Mouse (Mus musculus): ENCODE measurements at regions not wholly inside any gene's neighbourhood (a gene's known extent, or its start where the extent isn't known, plus 50 kb on each side); places are given as distances from the start of the nearest gene placed in this dataset.

DNA sequence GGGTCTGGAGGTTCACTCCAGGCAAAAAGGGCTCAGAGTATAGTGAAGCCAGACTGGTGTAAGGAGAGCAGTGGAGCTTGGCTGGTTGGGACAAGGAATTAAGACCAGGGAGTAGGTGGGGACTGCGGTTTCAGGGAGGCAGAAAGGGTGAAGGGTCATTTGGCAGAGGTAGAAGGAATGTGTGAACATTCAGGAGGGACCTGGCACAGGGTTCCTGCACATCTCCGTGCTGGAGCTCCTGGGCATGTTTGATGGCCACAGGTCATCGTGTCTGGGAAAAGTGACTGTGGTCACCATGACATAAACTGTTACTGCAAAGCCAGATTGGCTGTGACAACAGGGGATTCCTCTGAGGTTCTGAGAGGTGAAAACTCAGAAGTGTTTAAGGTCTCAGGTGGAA is 202.3 kb downstream of the Gadd45g start:
- DNase-seq (ENCODE audit: low spot score) = no peak

DNA sequence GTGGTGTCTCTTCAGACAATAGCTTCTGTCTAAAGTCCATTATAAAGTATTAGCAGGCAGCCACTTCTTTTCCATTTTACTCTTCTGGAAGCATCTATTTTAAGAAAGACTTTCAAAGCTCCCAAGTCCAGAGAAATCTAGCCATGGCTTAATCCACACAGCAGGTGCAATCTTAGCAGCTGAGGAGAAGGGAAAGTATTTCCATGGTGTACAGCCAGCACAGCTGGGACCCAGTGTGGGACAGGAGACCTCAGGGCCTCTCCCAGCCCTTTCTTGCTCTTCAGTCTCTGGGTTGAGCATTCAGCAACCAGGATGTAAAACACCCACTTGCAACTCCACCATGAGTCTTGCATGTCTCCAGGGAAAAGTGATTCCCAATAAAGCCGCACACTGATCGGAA is 202.8 kb downstream of the Gadd45g start:
- DNase-seq (ENCODE audit: low spot score) = no peak

DNA sequence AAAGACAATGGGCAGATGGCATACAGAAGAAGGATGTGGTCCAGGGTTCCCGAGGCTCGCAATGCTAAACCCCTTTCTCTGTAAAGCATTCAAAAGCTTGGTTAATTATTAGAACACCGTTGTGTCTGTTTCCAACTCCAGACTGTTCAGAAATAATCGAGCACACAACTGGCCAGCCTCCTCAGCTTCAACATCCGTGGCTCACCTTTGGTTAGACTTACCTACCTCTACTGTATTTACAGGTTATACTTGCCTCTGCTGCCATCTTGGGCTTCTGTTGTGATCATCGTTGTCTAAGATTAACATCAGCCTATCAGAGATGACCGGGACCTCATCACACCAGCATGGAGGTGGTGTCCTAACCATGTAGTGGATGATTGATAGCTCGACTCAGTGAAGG is 209.3 kb downstream of the Gadd45g start:
- no peak for DNase-seq (ENCODE audit: low spot score)

DNA sequence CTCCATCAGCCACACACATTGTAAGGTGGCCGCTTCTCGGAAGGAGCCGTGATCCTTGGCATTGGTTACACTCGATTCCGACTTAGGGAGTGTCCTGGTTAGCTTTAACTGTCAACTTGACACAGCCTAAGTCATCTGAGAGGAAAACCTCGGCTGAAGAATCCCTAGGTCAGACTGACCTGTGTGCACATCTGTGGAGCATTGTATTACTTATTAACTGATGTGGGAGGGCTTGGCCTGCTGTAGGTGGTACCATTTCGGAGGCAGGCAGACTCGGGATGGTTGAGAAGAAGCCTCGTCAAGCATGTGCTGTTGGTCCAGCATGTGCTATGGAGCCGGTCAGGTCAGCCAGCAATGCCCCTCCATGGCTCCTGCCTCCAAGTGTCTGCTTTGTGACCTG is 211.0 kb downstream of the Gadd45g start:
- no peak for DNase-seq (ENCODE audit: low spot score)

DNA sequence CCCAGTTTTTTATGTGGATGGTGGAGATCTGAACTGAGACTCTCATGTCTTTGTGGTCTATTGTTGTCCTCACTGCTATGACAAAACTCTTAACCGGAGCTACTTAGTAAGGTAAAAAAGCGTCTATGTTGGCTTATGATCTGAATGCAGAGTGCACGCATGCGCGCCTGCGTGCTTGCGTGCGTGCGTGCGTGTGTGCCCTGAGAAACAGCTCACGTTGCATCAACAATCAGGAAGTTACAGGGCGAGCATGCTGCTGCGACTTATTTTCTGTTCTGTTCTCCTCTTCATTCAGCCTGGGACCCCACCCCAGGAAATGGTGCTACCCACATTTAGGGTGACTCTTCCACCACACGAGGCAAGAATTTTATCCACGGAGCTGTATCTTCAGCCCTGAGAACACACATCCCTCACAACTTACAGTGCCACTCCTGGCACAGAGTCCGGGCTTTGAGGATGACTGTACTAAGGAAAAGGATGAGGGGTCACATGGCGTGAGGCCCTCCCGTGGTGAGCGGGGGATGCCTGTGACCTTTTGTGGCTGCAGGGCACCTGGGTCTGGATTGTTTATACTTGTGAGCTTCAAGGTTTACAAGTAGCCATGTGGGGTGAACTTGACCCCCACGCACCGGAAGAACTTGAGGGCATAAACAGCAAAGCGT is 213.4 kb downstream of the Gadd45g start:
- no peak for DNase-seq (ENCODE audit: low spot score)

DNA sequence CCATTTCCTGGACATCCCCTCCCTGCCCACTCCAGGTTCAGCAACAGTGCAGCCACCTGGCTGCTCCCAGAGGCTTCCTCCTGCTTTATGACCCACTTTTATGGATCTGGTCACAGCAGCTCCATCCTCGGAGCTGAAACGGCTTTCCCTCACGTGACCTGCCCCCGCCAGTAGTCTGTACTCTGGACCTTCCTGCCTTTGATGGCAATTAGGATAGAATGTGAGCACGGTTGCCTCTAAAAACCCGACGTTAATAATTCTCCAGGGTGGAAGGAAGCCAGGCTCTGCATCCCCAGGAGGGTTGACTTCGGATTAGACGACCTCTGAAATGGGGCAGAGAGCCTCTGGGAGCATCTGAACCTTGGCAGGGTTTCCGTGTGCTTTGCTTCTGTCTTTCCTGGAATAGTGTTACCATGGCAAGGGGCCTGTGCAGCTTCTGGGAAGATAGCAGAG is 214.0 kb downstream of the Gadd45g start:
- peak; percentile 67 for DNase-seq (ENCODE audit: low spot score)

DNA sequence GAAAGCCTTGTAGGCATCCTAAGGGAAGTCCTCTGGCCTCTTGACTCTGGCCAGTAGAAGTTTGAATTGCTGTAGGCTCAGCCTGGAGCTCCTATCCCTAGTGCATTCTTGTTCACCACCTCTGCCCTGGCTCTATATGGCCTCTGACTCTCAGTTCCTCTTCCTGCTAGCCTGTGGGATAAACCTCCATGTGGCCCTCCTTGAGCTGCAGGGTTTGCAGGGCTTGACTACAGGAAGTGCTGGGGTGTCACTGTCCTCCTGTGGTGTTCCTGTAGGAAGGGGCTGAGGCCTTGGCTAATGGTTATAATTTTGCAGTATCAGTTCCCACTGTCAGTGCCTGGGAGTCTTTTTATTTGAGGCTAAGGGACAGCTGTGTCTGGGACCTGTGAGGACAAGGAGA is 215.0 kb downstream of the Gadd45g start:
- no peak for DNase-seq (ENCODE audit: low spot score)

DNA sequence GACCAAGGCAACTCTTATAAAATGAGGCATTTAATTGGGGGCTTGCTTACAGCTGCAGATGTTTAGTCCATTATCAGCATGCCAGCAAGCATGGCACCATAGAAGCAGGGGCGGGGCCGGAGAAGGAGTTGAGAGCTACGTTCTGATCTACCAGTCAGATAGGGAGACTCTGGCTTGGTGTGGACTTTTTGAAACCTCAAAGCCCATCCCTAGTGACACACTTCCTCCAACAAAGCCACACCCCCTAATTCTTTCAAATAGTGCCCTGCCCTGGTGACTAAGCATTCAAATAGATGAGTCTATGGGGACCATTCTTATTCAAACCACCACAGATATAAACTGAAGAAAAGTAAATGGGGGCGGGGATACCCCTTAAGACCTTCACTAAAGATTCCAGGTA is 215.4 kb downstream of the Gadd45g start:
- DNase-seq (ENCODE audit: low spot score) = peak; percentile 36

DNA sequence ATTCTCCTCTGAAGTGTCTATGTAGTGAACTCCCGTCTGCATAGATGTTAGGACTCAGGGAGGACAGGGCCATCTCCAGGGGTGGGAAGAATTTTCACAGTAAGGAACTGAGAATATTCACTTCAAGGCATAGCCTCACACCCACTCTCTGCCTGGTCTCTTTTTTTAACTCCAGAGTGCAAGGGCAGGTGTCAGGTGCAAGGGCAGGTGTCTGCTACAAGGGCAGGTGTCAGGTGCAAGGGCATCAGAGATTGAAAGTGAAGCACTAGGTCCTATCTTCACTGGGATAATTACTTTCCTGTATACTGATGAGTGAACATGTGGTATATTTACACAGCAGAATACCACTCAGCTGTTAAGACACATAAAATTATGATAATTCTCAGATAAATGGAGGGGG is 216.1 kb downstream of the Gadd45g start:
- DNase-seq (ENCODE audit: low spot score) = no peak

DNA sequence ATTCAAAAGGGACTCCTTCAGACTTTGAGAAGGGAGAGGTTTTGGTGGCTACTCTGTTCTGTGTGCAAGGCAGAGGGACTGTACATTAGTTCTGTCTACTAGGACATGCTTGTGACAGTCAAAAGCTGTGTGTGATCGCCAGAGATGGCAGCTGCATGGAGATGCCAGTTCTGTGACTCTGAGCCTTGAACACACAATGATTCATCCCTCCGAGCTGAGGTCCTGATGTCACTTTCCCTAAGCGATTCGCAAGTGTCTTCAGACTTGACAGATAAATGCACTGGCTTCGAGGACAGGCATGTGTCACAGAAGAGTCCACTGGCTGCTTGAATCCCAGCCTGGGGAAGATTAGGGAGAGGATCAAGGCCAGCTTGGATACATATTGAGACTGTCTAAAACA is 218.8 kb downstream of the Gadd45g start:
- no peak for DNase-seq (ENCODE audit: low spot score)

DNA sequence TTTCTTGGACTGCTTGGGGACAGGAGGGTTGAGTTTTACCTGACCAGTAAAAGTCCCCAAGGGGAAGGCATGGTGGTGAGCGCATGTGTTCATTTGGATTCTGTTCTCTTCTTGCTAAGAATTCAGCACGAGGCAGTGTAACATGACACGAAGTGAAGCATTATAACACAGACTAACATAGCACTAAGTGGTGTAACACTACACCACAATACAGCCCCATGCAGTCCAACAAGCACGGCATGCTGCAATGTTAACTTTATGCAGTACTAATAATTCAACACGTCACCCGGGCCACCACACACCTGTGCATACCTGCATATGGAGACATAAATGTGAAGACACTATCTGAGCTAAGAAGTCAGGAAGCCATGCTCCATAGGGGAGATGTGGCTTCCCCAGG is 219.2 kb downstream of the Gadd45g start:
- DNase-seq (ENCODE audit: low spot score) = no peak

DNA sequence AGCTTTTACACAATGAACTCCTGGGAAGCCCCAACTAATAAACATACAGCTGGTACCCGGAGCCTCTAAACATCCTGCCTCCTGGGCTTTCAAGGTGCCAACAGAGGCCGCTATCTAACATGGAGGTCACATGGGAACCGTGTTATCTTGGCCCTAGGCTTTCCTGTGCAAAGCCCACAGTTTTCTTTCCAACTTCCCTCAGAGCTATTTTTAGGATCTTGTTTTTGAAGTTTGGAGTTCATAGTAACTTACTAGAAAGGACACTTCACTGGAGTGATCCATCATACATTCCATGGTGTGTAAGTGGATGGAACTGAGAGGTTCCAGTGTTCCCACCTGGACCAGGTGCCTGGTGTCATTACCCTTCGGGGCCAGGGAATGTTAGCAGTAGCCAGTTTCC is 220.6 kb downstream of the Gadd45g start:
- DNase-seq (ENCODE audit: low spot score) = no peak

DNA sequence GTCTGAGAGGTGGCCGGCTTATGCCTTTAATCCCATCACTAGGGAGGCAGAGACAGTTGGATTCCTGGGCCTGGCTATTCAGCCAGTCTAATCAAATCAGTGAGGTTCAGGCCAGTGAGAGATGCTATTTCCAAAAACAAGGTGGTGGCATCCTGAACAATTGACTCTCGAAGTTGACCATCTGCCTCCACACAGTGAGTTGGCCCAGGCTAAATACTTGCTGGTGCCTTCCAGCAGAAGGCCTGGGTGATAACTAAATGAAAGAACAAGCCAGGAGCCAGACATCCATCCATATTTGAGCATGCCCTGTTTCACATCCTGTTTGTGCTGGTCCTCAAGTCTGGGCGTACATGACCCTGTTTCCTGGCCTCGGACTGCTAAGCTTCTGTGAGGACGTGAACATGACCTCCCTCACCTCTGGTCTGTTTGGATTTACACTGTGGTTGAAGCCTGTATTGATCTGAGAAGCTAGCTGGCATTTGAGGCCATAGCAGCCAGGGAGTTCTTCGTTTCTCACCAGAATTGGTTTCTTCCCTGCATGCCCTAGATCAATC is 222.5 kb downstream of the Gadd45g start:
- DNase-seq (ENCODE audit: low spot score) = no peak

DNA sequence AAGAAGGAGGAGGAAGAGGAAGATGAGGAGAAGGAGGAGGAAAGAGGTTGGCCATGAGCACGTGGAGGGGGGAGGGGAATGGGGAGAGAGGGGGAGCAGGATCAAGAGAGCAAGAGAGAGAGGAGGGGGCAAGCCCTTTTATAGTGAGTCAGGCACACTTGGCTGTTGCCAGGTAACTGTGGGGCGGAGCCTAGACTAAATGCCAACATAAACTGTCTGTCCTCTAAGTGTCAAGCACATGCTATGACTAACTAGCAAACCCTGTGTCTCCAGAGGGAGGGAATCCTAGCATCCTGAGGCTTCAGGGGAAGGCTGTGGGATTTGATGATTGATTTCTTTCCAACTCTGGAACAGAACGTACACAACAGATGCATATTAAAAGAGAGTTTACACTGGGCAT is 223.2 kb downstream of the Gadd45g start:
- DNase-seq (ENCODE audit: low spot score) = peak; percentile 23

DNA sequence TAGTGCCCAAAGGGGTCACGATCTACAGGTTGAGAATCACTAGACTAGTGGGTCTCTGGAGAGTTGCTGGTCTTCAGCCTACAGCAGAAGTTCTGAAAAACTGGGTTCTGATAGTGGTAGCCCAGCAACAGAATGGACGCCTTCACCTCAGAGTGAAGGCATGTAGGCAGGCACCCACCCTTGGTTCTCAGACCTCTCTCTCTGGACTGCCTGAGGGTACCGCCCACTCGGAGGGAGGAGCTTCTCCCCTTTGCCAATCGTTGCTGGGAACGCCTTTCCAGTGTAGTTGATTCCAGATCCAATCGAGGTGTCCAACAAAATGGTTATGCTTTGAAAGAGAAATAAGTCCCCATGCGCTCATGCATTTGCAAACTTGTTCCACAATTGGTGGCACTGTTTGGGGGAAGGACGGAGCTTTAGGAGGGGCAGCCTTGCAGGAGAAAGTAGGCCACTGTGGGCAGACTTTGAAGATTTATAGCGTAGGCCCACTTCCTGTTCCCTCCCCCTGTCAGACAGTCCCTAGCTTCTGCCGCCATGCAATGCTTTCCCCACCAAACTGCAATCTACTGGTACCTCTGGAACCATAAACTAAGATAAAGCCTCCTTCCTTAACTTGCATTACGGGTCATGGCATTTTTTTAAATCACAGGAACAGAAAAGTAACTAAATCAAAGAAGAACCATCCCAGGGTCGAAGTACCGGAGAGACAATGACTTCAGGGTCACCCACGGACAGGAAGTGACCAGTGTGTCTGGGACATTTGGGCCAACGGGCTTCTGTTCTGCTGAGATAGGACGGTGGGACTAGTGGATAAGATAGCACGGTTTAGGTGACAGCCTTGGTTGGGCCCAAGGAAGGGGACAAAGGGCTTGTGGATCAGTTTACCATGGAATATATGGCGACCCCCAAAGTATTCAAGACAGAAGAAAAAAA is 224.5 kb downstream of the Gadd45g start:
- DNase-seq (ENCODE audit: low spot score) = no peak

DNA sequence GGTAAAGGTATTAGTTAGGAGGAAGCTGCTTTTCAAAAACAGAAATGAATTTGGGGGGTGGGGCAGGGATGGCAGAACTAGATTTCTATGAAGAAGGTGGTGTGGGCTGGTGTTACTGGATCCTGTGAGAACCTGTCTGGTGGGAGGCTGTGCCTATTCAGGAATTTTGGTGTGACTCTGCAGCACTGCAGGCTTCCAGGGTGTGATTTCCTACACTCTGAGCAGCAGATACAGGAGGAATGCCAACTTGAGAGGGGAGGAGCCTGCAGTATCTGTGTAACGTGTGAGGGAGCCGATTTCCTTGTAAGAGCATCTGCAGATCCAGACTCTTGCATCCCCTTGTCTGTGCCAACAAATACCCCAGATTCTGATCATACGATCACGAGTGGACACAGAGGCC is 231.1 kb downstream of the Gadd45g start:
- DNase-seq (ENCODE audit: low spot score) = no peak

DNA sequence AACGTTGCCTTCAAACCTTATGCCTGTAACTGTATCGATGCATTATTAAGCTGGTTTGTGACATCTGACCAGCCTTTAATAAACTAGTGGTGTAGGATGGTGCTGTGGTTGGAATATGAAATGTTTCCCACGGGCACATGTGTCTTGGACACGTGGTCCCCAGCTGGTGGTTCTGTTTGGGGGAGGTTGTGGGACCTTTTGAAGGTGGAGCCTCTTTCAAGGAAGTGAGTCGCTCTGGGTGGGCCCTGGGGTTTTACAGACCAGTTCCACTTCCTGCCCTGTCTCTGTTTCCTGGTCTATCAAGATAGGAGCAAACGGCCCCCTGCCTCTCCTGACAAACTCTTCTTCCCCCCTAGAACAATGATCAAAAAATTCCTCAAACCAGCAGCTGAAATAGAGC is 232.1 kb downstream of the Gadd45g start:
- DNase-seq (ENCODE audit: low spot score) = no peak

DNA sequence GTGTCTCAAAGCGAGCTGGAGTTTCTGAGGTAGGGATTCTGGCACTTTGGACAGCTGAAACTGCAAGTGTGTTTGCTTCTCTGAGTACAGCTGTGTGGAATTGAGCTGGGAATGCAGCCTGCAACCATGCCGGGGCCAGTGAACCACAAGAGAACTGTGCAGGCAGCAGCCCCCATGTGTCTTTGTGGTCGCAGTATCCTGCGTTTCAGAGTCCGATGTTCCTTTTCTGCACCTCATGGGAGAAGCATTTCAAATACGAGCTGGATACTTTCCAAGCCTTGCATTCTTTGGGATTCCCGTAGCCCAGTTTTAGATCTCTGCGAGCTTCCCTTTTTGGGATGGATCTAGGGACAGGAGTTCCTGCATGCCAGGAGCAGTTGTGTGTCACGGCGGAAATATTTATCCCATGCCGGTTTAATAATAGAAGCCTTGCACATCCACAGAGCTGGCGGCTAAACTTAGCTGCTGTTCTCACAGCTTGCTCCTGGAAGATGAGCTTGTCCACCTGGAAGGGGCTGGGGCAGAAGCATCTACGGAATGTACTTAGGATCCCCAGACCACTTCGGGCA is 233.3 kb downstream of the Gadd45g start:
- no peak for DNase-seq (ENCODE audit: low spot score)

DNA sequence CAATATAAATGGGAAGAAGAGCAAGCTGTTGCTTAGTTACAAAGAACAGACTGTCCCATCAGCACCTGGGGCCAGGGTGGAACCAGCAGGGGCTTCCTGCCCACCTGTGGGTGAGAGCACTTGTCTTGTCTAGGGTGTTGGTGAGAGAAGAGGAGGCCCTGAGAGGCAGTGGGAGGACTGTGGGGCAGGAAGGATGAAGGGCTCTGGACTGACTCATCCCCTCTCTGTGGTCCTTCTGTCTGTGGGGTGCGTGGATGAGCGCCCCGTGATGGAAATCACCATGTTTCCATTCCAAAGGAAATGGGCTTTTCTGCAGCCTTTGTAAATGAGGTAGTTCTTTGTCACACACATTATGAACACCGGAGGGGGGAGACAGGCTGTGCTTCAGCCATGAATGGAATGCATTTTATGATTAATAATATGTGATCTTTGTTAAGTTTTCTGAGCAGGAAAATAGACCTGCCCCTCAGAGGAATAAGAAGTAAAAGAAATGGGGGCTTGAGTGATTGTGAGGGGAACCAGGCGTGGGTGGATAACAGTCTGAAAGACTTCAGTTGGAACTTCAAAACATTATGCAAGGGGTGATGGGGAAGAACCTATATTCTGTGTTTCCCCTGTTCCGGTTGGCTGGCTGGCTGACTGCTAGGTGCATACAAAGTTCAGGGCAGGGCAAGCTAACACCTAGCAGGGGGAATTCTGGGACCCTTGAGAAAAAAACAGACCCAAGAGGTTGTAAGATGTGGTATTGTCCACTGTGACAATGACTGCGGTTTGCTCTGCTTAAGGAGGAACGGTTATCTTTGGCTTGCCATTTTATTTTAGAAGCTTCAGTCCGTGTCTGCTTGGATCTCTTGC is 237.3 kb downstream of the Gadd45g start:
- DNase-seq (ENCODE audit: low spot score) = no peak

DNA sequence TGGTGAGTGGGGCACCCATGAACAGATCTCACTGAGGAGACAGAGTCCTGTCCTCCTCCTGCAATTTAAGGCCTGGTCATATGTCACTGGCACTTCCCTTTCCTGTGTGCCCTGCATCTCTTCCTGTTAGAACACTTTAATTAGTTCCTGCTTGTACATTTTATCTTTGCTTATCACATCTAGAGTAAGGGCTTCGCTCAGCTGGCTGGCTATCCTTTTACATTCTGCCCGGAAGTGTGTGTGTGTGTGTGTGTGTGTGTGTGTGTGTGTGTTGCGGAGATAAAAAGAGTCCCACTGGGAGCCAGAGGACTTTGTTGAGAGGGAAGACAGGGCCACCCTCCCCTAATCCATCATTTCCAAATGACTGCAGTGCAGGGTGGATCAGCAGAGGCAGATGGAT is 238.6 kb downstream of the Gadd45g start:
- no peak for DNase-seq (ENCODE audit: low spot score)

DNA sequence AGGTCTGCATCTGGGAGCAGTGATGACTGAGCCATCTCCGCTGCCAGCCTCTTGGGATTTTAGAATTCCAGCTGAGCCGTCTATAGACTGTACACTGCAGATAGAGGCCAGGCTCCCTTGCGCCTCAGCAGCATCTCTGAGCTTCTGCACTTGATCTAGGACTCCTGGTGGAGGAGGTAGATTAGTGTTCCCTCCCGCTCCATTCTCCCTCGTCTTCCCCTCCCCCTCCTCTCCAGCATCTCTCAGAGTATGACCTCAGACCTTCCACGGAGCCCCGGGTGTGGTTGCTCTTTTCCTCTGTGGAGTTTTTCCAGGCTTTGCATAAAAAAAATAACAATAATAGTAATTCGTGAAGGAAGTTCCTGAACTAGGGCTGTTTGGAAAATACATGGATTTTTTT is 241.8 kb downstream of the Gadd45g start:
- DNase-seq (ENCODE audit: low spot score) = peak; percentile 61

DNA sequence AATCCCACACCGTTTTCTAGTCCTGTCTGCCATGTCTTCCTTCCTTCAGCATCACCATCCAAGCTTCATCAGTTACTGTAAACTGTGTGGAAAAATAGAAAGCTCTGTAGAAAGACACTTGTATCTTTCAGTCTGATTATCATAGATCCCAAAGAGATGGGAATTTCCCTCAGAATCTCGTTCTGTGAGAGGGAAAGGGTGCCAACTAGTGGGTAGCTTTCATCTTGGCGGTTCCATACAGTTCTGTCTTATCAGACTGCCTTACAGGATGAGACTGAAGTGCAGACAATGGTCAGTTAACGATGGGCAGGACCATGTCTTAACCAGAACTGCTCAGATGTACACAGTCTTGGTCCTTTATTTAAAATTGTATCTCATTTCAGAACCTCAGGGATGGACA is 243.9 kb downstream of the Gadd45g start:
- no peak for DNase-seq (ENCODE audit: low spot score)
